Mouse (Mus musculus) urinary bladder, postnatal 36 days (tissue): ENCODE data around the gene Cdk5r2.
"Not testable (repeated sequence)": the region's sequence is repeated elsewhere in the genome, so short reads cannot be mapped to it uniquely, and the experiment has no call there.

ENCODE experiments used
- DNase-seq, 2 experiments: peaks; one replicate each; pipeline ENCODE4 v3.0.0; 2022; ENCODE audit warnings: low spot score in 2 of 2, mixed read lengths in 1 of 2

The Cdk5r2 gene

DNA sequence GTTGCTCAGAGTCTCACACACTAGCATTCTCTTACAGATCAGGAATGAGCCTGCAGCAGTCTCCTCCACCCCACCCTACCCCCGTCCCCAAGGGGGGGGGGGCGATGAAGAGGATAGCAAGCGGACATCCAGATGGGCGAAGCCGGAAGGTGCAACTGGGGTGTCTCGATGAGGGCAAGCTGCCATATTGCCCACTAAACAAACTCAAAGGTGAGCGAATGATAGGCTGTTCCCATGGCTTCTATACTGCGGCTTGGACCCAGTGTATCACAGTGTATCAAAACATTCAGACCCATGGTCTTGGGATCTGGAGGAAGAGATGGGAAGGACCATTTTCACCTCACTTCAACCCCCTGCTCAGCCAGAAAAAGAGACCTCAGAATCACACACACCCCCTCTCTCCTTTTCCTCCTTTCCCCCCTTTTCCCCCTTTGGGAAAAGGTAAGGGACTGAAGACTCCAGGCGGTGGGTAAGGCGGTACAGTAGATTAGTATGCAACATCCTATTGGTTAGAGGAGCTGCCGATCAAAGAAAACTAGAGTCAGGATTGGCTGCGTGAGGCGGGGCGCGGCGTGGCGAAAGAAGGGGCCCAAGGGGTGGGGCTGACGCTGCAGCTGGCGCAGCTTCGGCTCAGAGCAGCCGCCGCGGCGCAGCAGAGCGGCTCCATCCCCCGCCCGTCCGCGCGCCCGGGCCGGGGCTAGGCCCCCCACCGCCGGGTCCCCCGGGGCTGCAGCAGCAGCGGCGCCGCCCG lies at the start of gene Cdk5r2:
TSS of gene Cdk5r2 (plus strand) at position 629 of the 751 bp plus-strand sequence.
- peak; percentile 53 to 80 for DNase-seq

DNA sequence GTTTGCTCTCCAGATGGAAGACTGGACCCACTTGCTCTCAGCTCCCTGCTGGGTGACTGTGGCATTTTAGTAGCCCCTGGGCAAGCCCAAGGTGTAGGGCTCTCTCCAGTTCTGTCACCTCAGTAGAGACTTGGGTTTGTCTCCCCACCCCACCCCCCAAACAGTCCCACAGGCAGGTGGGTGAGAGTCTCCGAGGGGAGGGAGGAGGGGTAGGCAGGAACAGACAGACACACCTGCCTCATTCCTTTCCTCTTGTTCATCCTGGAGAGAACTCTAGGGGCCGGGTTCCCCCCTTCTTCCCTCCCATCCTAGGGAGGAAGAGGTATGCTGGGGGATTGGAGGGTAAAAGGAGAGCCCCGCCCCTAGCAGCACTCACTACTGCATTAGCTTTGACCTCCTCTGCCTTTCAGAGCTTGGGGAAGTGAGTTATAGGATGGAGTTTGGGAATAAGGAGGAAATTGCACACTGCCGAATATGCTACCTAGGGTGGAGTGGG lies 49.3 kb upstream of the Cdk5r2 start:
- no peak for DNase-seq

DNA sequence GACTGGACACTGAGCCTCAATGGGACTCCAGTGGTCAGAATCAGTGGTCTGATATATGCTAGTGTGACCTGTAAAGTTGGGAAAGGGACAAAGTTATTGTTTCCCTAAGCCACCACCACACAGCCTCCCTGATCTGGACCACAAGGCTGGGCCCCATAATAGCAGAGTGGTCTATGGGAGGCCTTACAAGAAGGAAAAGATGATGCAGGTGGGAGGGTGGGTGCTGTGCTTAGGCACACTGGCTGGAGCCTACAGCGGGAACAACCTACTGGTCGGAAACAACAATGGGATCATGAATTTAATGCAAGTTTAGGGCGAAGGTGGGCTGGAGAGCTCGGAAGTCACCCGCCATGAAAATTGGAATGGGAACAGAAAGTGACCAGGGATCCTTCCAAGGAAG lies 48.9 kb upstream of the Cdk5r2 start:
- DNase-seq = no peak

DNA sequence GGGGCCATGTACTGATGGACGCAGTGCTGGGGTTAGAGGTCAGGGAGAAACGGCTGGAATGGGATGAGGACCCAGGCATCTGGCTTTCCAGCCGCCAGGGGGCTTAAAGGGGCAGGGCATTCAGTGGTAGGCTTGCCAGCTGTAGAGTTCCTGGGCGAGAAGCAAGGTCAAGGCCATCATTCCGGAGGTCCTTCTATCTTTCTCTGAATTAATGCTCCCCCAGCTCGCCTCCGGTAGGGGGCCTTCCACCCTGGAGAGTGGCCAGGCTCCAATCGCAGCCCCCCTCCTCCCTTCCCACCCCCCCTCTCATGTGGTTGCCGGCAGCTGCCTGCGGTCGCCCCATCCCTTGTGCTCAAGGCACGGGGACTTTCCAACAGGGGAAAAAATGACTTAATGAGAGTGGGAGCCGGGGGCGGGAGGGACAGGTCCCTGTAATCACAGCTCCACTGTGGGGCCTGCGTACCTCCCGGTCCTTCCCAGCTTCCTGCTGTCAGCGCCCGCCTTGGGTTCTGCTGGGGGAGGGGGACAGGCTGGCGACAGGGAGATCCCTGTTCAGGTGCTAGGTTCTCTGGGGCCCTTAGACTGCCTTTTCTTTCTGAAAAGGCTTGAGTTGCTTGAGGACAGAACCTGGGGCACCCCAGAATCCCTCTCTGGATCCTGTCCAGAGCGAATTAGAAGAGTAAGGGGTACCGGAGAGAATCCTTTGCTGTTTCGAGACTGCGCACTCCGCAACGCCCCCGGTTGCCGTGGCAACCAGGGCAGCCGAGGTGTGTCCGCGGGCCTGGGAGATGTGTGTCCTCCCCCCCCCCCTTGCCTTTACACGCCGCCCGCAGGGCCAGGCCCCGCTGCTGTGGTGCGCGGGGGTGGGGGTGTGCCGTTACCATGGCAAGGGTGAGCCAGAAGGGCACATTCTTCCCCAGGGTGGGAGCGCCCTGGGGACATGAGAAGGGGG lies 48.1 kb upstream of the Cdk5r2 start:
- no peak for DNase-seq

DNA sequence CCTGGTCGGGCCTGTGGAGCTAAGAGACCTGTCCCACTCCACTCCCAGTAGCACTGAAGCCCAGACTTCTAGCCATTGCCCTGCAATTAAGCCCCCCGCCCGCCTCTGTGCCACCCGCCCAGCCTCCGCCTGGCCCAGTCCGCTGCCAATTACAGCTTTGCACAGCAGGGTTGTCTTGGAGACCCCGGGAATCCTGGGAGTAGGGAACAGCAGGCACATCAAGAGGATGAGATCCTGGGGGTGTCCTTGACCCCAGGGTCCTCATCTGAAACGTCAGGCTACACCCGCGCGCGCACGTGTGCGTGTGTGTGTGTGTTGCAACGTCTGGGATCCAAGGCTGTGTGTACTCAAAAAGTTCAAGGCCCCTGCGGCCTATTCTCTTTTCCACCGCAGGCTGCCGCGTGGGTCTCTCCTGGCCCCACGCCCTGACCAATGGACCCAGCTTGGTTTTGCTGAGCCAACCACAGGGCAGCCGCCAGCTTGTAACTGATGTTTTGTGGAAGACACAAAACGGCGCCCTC lies 47.1 kb upstream of the Cdk5r2 start:
- no peak for DNase-seq

DNA sequence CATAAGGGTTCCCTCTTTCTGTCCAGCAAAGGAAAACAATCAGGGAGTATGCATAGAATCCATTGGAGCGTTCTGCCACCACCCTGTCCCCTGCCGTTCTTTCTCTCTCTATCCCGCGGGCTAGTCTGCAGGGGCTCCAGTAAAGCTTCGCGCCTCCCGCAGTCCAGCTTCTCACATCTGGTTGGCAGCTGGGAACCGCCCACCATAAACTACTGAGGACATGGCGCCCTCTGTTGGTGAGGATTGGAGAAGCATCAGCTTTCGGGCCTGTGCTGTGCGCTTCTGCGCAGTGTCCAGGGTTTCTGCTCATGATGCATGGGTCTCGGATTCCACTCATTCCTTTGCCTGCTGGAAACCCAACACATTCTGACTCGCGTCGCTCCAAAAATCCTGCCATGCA lies 46.7 kb upstream of the Cdk5r2 start:
- peak; percentile 87 to 89 for DNase-seq

DNA sequence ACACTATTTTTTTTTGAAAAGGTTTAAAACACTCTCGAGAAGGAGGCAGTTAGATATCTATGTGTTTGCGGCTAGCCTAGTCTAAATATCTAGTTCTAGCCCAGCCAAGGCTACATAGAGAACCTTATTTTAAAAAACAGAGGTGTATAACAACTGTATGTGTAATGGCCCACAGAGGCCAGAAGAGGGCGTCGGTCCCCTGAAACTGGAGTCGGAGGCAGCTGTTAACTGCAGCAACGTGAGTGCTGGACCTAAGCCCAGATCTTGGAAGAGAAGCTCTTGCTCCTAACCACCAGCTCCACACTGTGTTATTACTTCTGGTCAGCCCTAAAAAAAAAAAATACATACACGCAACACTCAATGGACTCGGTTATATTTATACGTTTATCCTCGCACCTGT lies 45.7 kb upstream of the Cdk5r2 start:
- DNase-seq = no peak

DNA sequence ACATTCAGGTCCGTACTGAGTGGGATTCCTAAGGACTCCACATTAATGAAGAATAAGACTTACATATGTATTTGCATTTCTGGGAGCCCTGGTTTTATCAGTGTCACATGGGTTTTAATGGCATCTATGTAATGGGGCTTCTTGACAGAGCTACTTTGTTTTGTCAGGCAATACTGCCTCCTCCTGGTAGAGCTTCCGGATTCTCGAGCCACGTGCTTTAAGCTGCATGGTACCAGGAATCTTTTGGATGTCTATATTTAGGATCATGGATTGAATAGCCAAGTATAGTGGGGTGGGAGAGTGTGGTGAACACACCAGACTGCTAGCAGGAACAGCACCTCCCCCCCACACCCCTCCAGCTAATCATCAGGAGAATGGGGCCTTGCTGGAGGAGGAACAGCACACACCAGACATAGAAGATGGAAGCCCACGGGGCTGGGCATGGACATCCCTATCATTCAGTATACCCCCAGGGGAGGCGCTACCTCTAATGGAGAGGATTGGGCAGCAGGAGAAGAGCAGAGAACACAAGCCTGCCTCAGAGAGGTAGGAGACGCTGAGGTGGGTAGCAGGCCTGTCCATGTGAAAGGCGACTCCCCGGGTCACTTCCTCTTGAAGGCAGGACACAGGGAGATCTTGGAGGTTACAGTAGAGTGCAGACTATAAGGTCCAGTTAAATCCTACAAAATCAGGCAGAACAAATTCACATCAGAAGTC lies 39.6 kb upstream of the Cdk5r2 start:
- no peak for DNase-seq

DNA sequence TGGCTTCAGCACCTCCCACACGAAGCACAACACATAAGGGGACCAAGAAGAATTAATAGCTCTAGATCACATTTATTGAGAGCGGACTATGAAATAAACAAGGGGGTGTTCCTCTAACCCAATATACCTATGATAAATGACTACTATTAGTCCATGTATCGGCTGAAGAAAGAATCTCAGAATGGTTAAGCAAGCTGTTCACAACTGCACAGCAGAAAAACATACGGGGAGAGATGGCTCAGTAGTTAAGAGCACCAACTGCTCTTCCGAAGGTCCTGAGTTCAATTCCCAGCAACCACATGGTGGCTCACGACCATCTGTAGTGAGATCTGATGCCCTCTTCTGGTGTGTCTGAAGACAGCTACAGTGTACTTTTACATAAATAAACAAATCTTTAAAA lies 38.8 kb upstream of the Cdk5r2 start:
- DNase-seq = not testable (repeated sequence)

DNA sequence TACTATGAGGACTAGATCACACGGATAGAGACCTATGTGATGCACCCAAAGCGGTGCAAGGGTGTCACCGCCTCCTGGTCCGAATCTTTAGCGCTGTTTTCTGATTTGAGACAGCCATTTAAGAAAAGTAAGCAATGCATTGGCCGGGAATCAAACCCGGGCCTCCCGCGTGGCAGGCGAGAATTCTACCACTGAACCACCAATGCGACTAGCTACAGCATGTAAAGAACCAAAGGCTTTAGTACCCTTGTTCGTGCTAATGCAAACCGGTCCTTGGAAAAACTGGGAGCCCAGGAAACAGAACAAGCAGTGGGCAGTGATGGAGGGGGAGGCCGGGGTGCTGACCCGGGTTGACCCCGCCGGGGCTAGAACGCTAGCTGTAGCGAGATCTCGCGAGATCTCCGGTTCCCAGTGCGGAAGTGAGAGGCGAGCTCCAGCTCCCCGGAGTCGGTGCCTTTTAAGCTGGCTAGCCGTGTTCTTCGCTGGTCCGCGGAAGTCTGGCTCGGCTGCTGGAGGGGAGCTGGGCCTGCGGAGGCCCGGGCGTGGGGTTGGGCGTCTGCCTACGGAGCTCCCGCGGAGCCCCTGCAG lies 38.0 kb upstream of the Cdk5r2 start:
- DNase-seq = peak; percentile 85 to 90

DNA sequence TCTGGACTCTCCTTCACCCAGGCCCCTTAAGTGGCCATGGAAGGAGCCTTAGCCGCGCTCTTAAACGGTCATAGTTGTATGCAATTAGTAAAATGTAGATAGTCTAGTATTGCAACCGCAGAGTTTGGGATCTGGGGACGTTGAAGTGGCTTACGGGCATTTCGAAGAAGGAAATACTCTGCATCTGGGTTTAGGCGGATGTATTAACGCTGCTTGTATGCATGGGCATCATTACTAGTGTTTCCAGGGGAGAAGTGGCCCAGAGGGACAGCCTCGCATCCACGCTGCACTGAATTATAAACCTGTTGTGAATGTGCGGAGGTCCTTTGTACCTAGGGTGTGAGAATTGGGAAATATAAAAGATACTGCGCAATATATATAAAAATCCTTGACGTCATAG lies 37.5 kb upstream of the Cdk5r2 start:
- DNase-seq = no peak

DNA sequence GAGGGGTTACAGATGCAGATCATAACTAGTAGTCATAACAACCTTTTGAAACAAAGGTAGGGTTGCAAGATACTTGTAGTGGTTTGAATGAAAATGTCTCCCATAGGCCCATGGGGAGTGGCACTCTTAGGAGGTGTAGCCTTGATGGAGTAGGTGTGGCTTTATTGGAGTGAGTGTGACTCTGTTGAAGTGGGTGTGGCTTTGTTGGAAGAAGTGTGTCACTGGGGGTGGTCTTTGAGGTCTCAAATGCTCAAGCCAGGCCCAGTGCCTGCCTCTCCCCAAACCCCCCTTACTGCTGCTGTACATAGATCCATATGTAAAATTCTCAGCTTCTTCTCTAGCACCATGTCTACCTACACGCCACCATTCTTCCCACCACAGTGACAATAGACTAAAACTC lies 36.2 kb upstream of the Cdk5r2 start:
- no peak for DNase-seq

DNA sequence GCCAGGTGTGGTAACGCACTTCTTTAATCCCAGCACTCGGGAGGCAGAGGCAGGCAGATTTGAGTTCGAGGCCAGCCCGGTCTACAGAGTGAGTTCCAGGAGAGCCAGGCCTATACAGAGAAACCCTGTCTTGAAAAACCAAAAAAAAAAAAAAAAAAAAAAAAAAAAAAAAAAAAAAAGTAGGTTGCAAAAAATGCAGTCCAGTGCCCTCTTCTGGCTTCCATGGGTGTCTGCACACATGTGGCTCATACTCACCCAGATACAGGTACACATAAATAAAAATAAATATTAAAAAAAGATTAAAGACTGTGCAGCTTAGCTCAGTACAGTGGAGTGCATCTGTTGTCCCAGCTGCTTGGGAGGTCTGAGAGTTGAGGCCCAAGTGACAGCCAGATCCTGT lies 31.1 kb upstream of the Cdk5r2 start:
- DNase-seq = not testable (repeated sequence)

DNA sequence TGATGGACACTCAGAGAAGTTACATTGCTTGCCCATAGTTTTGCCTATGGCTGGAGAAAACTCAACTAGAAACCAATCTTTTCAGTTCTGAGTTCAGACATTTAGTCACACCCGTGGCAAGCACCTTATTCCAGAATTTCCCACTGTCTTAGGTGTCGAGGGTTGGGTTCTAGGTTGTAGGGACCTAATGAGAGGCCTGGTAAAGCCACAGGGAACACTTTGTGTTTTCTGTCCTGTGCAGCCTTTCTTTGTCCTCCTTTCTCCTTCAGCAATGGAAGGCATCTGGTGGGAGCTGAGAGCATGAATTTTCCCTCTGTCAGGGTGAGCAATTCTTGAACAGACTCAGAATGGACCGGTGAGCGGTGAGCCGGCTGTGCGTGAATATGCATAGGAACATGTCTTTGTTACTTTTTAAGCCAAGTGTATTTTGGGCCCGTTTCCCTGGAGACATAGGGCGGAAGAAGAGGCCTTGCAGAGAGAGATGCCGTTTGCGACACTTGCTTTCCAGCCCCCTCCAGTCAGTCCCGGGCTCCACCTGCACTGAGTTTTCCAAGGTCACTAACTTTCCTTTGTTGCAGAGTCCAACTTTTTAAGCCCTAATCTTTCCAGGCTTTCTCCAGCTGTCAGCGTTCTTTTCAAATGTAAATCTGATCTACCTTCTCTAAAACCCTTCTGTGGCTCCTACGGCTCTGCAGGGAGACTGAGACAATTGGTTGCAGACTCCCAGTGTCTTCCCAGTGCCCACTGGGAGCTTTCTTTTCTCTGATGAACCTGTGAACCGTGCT lies 30.0 kb upstream of the Cdk5r2 start:
- DNase-seq = no peak

DNA sequence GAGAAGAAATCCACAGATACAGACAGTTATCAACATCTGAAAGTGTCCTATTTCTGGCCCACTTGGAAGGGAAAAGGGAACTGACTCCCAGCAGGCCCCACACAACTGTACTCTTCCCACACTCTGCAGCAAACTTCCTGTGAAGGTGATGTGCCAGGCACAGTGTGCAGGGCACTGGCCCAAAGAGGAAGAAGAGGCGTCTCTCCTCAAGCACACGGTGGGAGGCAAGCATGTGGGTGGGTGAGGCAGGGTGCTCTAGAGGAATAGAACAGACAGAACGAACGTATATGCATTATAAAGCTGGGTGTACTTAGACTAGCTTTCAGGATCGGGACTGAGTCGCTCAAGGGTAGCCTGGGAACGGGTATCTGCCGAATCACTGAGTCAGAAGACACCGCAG lies 24.7 kb upstream of the Cdk5r2 start:
- no peak for DNase-seq

DNA sequence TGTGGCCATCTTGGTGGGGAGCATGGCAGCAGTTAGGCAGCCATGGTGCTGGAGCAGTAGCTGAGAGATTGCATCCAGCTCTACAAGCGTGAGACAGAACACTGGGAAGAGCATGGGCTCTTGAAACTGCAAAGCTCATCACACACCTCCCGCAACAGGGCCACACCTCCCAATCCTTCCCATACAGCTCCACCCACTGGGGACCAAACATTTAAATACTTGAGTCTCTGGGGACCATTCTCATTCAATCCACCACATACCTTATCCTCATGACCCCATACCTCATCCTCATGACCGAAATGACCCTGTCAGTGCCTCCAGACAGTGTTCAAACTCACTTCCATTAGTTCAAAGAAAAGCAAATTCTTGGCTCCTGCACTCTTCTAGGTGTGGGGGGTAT lies 21.5 kb upstream of the Cdk5r2 start:
- no peak for DNase-seq

DNA sequence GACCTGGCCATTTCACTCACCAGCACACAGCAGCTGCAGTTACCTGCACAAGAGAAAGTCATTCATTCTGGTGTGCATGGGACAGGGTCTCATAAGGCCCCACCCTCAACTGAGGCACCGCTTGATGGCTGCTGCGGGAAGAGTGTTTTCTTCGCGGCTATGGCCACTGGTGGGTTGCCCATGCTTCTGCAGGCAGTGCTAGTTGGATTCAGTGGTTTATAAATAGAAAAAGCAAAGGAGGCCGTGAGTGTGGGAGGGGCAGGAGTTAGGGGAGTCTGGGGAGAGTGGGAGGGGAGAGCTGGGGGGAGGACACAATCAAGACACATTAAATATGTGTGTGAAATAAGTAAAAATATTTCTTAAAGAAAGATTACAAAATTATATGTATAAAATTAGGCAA lies 11.6 kb upstream of the Cdk5r2 start:
- no peak for DNase-seq

DNA sequence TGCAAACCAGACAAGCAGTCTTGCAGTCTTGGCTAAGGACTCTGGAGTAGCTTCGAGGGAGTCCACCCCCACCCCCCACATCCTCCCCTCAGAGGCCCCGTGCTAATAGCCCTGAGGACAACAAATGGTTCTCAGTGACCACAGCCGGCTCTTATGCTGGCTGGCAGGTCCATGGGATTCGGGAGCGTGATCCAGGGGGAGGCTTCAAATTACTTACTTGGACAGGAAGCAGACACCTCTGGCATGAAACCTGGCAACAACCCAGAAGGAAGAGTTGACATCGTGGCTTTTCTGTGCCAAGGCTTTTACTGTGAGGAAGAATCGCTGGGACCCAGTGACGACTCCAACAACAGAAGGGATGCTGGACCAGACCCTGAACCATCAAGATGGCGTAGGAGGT lies 8.4 kb upstream of the Cdk5r2 start:
- DNase-seq = no peak

DNA sequence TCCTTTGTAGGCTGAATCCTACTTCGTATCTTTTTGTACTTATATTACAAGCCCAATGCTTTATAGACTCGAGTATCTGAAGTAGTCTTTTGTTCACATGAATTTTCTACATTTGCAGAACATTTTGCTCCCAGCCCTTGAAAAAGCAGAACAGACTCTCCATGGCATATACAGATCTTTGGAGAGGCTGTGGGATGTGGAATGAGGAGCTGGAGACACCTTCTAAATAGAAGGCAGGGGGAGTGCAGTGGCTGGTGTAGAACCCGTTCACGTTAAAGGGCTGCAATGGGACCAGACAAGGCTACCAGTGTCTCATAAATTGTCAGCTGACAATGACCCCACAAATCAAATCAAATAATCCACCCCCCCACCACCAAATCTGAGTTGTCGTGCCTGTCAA lies 5.8 kb upstream of the Cdk5r2 start:
- no peak for DNase-seq

DNA sequence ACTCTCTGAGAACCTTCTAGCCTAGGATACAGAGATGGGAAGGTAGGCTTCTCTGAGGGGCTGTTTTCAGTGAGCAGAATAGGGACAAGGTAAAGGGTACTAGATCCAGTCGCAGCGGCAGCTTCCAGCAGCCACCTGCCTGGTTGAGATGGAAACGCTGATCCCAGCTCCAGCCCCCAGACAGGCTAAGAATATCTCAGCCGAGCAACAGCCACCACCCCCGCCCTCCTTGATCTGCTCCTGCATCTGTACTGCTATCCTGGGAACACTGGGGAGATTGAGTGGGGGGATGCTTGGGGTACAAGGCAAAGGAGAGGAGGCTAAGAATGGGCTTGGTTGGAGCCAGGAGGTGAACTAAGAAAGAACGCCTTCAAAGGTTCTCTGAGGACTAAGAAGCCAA lies 4.5 kb upstream of the Cdk5r2 start:
- no peak for DNase-seq
